Mouse (Mus musculus) spleen, adult 2 months (tissue): Measurements from ENCODE around the gene Osbpl10. TPM values are rescaled to one million over a fixed set of nuclear protein-coding genes. Genes with fewer than 3 reads are reported as not detected.

Source experiments
- DNase-seq, 2 experiments: peaks; one replicate each; pipeline versions ENCODE4 v3.0.0 to v3.0.0-alpha.2; 2012 to 2021; ENCODE audit warnings: low spot score in 2 of 2, low read depth in 1 of 2
- H3K27ac ChIP-seq: fragments of 200-500 bp; 2 replicates; pipeline ENCODE4 v1.5.1; 2012; ENCODE audit warnings: low read length, inconsistent platforms; ENCODE audit not compliant: insufficient read depth
- H3K27me3 ChIP-seq: fragments of 200-500 bp; 2 replicates; pipeline ENCODE4 v1.6.1; 2012; ENCODE audit warnings: mild to moderate bottlenecking, moderate library complexity, low read length, inconsistent platforms; ENCODE audit not compliant: control insufficient read depth, insufficient read depth
- H3K36me3 ChIP-seq: fragments of 200-500 bp; 2 replicates; pipeline ENCODE4 v1.6.1; 2012; ENCODE audit warnings: mild to moderate bottlenecking, low read length, inconsistent platforms; ENCODE audit not compliant: control insufficient read depth, insufficient read depth
- H3K4me1 ChIP-seq: fragments of 200-500 bp; 2 replicates; pipeline ENCODE4 v1.6.1; 2011; ENCODE audit warnings: inconsistent platforms; ENCODE audit not compliant: control insufficient read depth, insufficient read depth, insufficient read length
- H3K4me3 ChIP-seq: fragments of 200-500 bp; 2 replicates; pipeline ENCODE4 v1.5.1; 2011; ENCODE audit warnings: mild to moderate bottlenecking, inconsistent platforms; ENCODE audit not compliant: insufficient read depth, insufficient read length; ENCODE audit errors: extremely low read depth
- CTCF ChIP-seq: fragments of 200-500 bp; IDR thresholded peaks from 2 replicates; pipeline ENCODE4 v1.5.1; 2011; ENCODE audit warnings: mild to moderate bottlenecking, inconsistent platforms; ENCODE audit not compliant: insufficient read depth, insufficient read length, insufficient replicate concordance; ENCODE audit errors: extremely low read depth
- POLR2A ChIP-seq: fragments of 200-500 bp; IDR thresholded peaks from 2 replicates; pipeline ENCODE4 v1.6.1; 2011; ENCODE audit warnings: low read depth, low read length, inconsistent platforms
- WGBS: fragments of 180-500 bp; shearing (Covaris S2); methylation state at CpG from one replicate; pipeline ENCODE4 v1.1.7; 2018; 5-methylcytosine and 5-hydroxymethylcytosine counted together
- polyA plus RNA-seq: library from polyadenylated mRNA; depleted of rRNA; stranded (reverse); fragments of >200 nt; gene quantifications from 2 replicates; pipeline ENCODE4 v1.2.3, GENCODE M21; 2012

Osbpl10 gene
- polyA plus RNA-seq, 1 experiment, result 0.54 TPM

GRCm38 (mm10) chr9:115100181-115100915 is 122.0 kb downstream of the Osbpl10 start:
- Histone ChIP-seq H3K4me1 (no peaks in the 10 kb centered on the region), H3K36me3 (no peaks in the 10 kb centered on the region), H3K27ac (no peak overlapping the region), H3K4me3 (no peak overlapping the region), H3K27me3 (no peaks in the 10 kb centered on the region)
- no peak for DNase-seq
- TF ChIP-seq CTCF, result no peak
- WGBS, result 91% methylated on average over 15 of the region's 15 CpGs

GRCm38 (mm10) chr9:115107430-115107829 is 129.1 kb downstream of the Osbpl10 start:
- no peak overlapping the region for H3K27ac ChIP-seq
- H3K36me3 ChIP-seq, result no peaks in the 10 kb centered on the region
- DNase-seq, result no peak
- H3K4me1 ChIP-seq, result no peaks in the 10 kb centered on the region
- no peaks in the 10 kb centered on the region for H3K27me3 ChIP-seq
- WGBS, result 96% methylated on average over 7 of the region's 7 CpGs
- no peak overlapping the region for H3K4me3 ChIP-seq
- TF ChIP-seq POLR2A (no peak), CTCF (no peak)

- 67% methylated on average over 3 of the region's 3 CpGs for WGBS
These were observed 132.3 kb downstream of the Osbpl10 start for GRCm38 (mm10) chr9:115110655-115111054.

GRCm38 (mm10) chr9:115117314-115117713 is 138.9 kb downstream of the Osbpl10 start:
- Histone ChIP-seq H3K4me3 (no peak overlapping the region), H3K27ac (no peak overlapping the region), H3K27me3 (no peaks in the 10 kb centered on the region), H3K36me3 (no peaks in the 10 kb centered on the region), H3K4me1 (no peaks in the 10 kb centered on the region)
- no peak for TF ChIP-seq POLR2A
- TF ChIP-seq CTCF, result no peak
- no peak for DNase-seq
- WGBS, result 81% methylated on average over 10 of the region's 10 CpGs

More at GRCm38 (mm10) chr9:115110655-115111054, 132.3 kb downstream of the Osbpl10 start:
- no peaks in the 10 kb centered on the region for H3K36me3 ChIP-seq
- no peak overlapping the region for H3K4me3 ChIP-seq
- no peak for TF ChIP-seq POLR2A
- no peak for TF ChIP-seq CTCF
- H3K27me3 ChIP-seq, result no peaks in the 10 kb centered on the region
- DNase-seq, result no peak
- H3K4me1 ChIP-seq, result no peaks in the 10 kb centered on the region
- H3K27ac ChIP-seq, result no peak overlapping the region

- no peak overlapping the region for H3K4me3 ChIP-seq
- no peaks in the 10 kb centered on the region for H3K27me3 ChIP-seq
- no peaks in the 10 kb centered on the region for H3K4me1 ChIP-seq
- TF ChIP-seq CTCF, result no peak
- no peak for TF ChIP-seq POLR2A
- H3K27ac ChIP-seq, result no peak overlapping the region
- DNase-seq, result no peak
- no peaks in the 10 kb centered on the region for H3K36me3 ChIP-seq
- WGBS, result 80% methylated on average over 5 of the region's 5 CpGs
These were observed 141.9 kb downstream of the Osbpl10 start for GRCm38 (mm10) chr9:115120276-115120675.

- TF ChIP-seq POLR2A, result no peak
- Histone ChIP-seq H3K27ac (no peak overlapping the region), H3K4me3 (no peak overlapping the region), H3K36me3 (no peaks in the 10 kb centered on the region), H3K4me1 (no peaks in the 10 kb centered on the region), H3K27me3 (no peaks in the 10 kb centered on the region)
- no peak for DNase-seq
- 80% methylated on average over 17 of the region's 17 CpGs for WGBS
These were observed 142.4 kb downstream of the Osbpl10 start for GRCm38 (mm10) chr9:115120678-115121224.

GRCm38 (mm10) chr9:115127342-115127741 is 149.0 kb downstream of the Osbpl10 start:
- DNase-seq, result no peak
- WGBS, result 86% methylated on average over 10 of the region's 10 CpGs

More at GRCm38 (mm10) chr9:115127342-115127741, 149.0 kb downstream of the Osbpl10 start:
- no peak overlapping the region for H3K4me3 ChIP-seq
- no peaks in the 10 kb centered on the region for H3K4me1 ChIP-seq
- H3K36me3 ChIP-seq, result no peaks in the 10 kb centered on the region
- H3K27ac ChIP-seq, result no peak overlapping the region
- TF ChIP-seq POLR2A, result no peak
- no peak for TF ChIP-seq CTCF
- H3K27me3 ChIP-seq, result no peaks in the 10 kb centered on the region
